Mouse (Mus musculus): ENCODE results near the gene Crtc2.

- TF ChIP-seq CTCF (IDR thresholded peaks at IDR 0.05; ENCODE audit: low read depth, low read length) (no peak), POLR2A (IDR thresholded peaks at IDR 0.05; ENCODE audit: insufficient read depth, low read length) (no peak), EP300 (IDR thresholded peaks at IDR 0.05; ENCODE audit: insufficient read depth, low read depth, low read length) (no peak)
These were observed 12.2 kb downstream of the Crtc2 start for GRCm38 (mm10) chr3:90265932-90266741.

Data from ES-Bruce4 (cell line).